Mouse (Mus musculus) c-Kit-negative CD71-positive TER-119-positive erythroid progenitor cells, embryonic 14.5 days (primary cell): ENCODE data around the gene Gm5072.
"Not testable (repeated sequence)": the region's sequence is repeated elsewhere in the genome, so short reads cannot be mapped to it uniquely, and the experiment has no call there.

Experiments used
- DNase-seq: peaks from one replicate; pipeline ENCODE4 v3.0.0-alpha.2; 2013; ENCODE audit warnings: low read depth, low spot score

The Gm5072 gene

DNA sequence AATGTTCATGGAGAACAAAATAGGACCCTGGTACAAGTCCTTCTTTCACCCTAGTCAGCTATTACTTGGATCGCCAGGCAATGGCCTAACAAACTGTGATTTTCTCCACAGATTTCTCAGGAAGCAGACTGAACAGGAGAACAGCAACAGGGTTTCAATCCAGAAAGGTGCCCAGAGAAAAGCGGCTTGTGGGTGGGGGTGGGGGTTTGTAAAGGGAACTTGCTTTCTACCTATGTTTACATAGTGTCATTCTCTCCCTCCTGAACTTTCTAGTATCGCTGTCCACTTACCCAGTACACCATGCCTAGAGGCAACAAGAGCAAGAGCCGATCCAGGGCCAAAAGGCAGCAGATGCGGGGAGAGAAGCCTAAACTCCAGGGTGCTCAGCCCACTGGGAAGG is at the start of gene Gm5072:
Gene Gm5072, plus strand, starts transcription at position 301 of the 400 bp plus-strand sequence.
- DNase-seq = not testable (repeated sequence)
